Mouse (Mus musculus): ENCODE measurements around the gene Golt1a.

Gene Golt1a

DNA sequence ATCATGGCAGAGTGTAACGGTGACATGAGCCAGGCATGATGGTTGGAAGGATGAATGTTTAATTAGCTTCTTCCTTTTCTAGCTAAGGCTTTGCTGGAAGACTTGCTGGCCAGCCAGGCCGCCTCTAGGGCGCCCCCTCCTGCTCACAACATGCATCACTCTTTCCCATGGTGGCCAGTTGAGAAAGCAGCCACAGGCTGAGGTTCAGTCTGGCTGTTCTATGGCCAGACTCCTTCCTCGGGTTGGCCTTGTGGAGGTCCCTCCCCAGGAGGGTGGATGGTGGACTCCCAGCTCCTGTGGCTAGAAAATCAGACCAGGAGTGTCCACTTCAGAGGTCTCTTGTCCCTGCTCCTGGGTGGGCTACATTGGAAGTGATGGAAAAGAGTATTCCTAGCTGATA, 2.8 kb upstream of the Golt1a start:
- DNase-seq (ENCODE audit: low read depth, low spot score), result peak; percentile 70

DNA sequence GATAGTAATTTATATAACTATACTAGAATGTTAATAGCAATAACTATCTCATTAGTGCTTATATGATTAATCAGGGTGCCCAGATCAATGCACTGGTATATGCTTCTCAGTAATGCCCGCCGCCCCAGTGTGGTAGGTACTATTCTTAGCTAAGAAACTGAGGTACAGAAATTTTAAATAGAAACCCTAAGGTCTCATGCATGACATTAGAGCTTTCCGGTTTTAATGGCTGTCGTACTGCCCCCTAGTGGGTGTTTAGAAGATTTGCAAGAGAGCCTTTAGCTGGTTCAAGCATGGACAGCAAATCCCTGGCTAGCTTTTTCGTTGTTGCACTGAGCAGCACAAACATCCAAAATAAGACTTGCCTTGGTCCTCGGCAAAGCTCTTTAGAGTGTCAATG, 2.3 kb upstream of the Golt1a start:
- DNase-seq (ENCODE audit: low read depth, low spot score), result peak; percentile 84

DNA sequence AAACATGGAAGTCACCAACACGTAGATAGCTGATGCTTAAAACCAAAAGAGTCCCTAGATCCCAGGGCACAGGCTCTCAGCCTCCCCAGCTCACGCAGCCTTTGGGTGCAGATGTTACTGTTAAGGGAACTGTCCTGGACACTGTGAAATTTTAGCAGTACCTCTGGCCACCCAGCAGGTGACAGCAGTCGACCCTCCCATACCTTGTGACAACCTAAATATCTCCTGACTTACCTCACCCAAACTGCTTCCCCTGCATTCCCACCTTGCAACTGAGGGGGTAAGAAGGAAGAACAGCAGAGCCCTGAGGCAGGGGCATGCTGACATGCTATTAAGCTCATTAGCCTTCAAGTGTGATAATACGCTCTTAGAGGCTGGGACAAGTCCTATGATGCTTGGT, 1.6 kb downstream of the Golt1a start:
- peak; percentile 55 for DNase-seq (ENCODE audit: low read depth, low spot score)

DNA sequence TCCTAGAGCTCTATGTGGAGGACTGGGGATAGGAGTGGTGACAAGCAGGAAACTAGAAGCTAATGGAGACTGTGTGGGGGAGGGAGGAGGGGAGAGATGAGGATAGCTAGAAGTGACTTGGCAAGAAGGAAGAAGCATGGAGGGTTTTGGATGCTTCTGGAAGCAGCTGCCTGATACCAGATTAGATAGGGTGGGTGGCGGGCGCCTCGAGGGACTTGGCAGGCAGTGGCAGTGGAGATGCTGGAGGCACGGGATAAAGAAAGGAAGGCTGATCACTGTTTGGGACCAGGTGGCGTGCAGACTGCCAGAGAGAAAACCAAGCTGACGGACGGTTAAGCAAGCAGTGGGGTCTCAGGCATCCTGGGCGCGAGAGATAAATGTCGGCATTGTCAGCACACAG, 2.3 kb downstream of the Golt1a start:
- no peak for DNase-seq (ENCODE audit: low read depth, low spot score)

DNA sequence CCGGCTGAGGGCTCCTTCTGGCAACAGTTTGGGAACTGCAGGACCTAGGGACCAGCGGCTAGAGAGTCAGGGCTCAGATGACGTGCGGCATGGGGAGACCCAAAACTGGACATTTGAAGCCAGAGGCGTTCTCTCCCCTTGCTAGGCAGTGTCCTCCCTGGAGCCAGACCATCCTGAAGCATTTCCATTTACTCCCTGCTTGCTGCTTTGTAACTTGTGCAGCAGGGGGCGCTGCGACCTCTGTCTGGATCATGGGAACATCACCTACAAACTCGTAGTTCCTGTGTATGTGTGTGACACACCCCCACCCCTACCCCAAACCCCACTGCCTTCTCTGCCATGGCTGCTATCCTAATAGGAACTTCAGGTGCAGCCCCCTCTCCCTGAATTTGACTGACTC, 4.8 kb downstream of the Golt1a start:
- DNase-seq (ENCODE audit: low read depth, low spot score), result peak; percentile 80

DNA sequence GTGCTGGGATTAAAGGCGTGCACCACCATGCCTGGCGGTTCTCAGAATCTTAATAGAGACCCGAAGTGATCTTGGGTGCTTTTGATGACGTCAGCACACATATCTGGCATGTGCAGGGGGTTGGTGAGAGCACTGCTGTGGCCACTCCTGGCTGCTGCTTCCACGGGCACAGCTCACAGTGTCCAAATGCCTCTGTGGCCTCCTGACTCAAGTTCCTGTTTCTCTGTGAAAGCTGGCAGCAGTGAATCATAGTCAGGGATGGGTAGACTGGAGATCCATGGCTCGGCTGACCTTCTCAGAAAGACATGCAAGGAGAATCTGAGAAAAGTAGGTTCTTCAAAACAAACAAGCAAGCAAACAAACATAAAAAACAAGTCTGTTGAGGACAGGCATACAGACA, 6.2 kb downstream of the Golt1a start:
- no peak for DNase-seq (ENCODE audit: low read depth, low spot score)

DNA sequence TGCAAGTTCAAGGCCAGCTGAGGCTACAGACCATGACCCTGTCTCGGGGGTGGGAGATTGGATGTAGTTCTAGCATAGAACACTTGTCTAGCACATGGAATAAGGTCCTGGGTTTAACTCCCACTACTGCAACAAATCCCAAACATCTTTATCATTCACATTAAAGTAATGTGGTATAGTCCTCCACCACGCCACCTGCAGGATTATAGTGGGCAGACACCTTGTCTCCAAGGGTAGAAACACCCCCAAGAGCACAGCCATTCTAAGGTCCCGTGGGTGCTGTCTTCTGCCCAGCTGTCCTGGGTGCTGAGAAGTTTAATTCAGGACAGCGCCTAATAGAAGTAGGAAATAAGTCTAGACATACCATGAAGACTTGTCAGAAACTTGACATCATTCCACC, 7.0 kb downstream of the Golt1a start:
- no peak for DNase-seq (ENCODE audit: low read depth, low spot score)

DNA sequence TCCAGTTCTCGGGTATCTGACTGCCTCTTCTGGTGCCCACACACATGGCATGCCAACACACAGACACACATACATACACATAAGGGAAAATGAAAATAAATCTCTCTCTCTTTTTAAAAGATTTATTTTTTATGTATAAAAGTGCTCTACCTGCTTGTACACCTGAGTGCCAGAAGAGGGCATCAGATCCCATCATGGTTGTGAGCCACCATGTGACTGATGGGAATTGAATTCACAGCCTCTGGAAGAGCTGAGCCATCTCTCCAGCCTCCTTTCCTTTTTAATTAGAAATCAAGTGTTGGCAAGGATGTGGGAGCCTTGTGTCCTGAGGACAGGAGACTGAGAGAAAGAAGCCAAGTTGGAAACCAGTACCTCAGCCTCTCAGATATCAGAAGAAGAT, 7.5 kb downstream of the Golt1a start:
- peak; percentile 55 for DNase-seq (ENCODE audit: low read depth, low spot score)

DNA sequence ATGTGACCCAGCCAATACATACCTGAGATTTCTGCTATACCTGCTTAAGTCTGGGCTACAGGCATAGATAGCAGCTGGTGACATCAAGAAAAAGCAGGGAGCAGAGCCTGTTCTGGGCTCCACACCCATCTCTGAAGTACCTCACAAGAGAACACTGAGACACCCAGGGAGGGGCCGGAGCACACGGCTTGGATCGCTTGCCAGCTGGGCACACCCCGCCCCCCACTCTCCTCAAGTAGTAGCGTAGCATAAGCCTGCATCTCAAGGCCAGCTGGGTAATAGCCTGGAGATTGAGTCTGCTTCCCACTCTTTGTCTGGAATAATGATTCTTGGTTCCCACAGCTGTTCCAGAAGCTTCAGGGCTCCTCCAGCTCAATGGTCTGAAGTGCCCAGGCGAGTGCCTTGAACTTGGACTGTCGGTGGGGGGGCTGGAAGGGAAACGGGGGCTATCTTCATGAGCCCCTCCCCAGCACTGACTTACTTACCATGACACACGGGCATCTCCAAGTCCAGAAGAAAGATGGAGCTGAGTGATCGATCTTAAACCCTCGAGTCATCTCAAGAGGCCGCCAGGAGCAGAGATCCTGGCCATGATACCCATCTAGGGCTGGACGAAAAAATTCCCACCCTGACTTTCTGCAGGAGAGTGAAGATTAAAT, 11.8 kb downstream of the Golt1a start, which contains the start of gene Kiss1:
Kiss1 (plus strand) TSS at position 609 of the 659 bp plus-strand sequence.
- DNase-seq (ENCODE audit: low read depth, low spot score), result no peak

DNA sequence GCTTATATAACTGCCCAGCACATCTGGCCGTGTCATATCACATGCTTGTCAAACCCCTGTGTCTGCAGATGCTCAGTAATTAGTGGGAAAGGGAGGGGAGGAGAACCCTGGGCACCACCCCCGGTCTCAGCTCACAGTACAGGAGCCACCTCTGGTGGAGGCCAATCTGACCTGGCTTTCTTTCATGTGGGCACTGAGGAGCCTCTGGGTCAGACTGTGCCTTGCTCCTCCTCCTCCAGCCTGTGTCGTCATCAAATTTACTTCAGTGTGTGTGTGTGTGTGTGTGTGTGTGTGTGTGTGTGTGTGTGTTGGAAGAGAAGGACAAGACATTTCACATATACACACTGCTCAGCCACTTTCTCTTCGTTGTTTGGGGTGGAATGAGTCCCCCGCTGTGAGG, 13.7 kb downstream of the Golt1a start:
- DNase-seq (ENCODE audit: low read depth, low spot score), result no peak

DNA sequence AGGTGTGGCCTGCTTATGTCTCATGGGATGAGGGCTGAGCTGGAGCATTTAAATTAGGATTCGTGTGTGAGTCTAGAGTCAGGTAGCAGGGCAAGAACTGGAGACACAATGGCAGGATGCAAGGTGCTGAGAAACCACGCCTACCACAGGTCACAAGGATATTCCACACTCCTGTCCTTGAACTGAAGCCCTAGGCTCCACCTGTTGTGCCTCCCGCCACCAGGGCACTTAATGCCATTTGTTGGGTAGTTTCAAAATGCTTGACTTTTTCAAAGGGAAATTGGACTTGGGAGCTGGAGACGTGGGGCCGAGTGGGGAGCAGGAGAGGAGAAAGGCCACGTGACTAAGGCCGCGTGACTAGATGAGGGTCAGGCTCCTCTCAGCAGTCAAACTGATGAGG, 16.4 kb downstream of the Golt1a start:
- DNase-seq (ENCODE audit: low read depth, low spot score), result peak; percentile 54

DNA sequence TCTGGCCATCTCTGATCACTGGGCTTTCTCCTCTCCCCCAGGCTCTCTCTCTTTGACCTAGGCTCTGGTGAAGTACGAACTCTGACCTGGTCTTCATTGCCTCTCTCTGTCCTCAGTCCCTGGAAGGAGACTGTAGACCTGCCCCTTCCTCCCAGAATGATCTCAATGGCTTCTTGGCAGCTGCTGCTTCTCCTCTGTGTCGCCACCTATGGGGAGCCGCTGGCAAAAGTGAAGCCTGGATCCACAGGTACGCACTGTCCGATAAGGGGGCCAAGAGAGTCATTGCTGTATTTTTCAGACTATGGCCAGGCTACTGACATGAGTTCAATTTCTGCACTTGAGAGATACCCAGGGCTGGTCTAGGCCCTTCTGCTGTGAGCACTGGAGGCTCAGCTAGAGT, 17.5 kb downstream of the Golt1a start:
- no peak for DNase-seq (ENCODE audit: low read depth, low spot score)

DNA sequence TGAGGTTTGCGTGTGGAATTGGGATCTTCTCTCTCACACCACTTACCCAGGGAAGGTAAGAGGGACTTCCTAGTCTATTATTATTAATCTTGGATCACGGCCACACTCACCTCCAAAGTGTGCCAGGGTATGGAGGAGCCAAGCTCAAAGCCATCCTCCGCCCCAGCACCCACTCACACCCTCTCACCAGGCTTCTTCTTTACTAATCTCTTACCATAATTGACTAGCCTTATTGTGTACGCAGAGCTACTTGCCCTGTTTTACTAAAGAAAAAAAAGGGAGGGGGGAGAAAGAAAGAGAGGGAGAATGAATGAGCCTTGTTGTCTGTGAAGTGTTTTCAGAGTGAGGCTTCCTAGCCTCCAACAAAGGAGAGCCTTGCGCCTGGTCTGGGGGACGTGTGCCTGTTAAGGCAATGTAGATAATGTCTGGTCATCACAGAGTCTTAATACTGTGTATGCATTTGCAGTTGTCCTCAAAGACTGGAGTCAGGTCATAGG, 18.7 kb downstream of the Golt1a start:
- DNase-seq (ENCODE audit: low read depth, low spot score), result no peak

DNA sequence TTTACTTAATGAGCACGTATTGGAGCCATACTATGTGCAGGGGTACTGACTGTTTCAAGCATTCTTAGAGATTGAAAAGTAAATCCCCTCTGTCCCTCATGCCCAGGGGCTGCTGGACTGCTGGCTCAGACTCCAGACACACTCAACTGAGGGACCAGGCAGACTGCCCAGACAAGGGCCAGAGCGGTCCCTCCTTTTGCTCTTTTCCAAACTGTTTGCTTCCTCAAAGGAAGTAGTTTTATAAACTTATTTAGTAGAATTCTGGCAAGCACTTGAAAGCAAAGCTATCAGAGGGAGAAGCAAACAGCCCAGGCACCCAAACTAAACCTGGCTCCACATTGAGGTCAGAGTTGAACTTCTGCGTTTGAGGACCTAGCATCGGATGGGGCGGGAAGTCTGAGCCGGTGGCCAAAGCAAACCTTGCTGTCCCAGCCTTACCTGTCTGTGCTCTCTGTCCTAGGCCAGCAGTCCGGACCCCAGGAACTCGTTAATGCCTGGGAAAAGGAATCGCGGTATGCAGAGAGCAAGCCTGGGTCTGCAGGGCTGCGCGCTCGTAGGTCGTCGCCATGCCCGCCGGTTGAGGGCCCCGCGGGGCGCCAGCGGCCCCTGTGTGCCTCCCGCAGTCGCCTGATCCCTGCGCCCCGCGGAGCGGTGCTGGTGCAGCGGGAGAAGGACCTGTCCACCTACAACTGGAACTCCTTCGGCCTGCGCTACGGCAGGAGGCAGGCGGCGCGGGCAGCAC, 19.5 kb downstream of the Golt1a start:
- DNase-seq (ENCODE audit: low read depth, low spot score), result no peak

DNA sequence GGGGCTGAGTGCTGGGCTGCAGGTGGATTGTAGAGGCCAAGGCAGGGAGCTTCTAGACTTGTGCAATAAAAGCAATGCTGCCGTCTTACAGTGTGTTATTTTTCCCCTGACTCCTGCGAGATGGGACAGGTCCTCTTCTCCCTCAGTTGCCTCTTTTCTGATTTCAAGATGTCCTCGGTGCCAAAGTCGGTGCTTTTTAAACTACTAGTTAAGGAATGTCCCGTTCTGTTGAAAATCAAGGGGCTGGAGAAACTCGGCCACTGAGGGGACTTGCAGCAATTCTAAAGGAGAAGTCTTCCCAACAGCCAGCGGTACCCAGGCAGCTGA, 20.0 kb downstream of the Golt1a start:
- DNase-seq (ENCODE audit: low read depth, low spot score), result no peak

DNA sequence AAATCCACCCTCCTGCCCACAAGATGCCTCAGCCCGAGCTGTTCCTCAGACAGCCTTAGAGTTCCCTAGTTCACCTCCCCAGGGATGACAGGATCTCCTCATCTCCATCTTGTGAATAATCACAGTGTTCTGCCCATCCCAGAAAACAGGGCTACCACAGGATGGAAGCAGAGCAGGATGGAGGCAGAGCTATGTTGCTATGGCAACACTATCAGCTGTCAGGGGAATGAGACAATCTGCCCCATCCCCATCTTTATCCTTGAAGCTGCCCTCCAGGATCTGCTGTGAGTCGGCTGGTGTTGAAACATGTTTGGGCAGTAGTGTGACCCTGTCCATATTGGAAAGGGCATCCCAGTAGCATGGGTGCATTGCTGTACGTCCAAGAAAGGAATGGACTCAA, 21.5 kb downstream of the Golt1a start:
- peak; percentile 51 for DNase-seq (ENCODE audit: low read depth, low spot score)

DNA sequence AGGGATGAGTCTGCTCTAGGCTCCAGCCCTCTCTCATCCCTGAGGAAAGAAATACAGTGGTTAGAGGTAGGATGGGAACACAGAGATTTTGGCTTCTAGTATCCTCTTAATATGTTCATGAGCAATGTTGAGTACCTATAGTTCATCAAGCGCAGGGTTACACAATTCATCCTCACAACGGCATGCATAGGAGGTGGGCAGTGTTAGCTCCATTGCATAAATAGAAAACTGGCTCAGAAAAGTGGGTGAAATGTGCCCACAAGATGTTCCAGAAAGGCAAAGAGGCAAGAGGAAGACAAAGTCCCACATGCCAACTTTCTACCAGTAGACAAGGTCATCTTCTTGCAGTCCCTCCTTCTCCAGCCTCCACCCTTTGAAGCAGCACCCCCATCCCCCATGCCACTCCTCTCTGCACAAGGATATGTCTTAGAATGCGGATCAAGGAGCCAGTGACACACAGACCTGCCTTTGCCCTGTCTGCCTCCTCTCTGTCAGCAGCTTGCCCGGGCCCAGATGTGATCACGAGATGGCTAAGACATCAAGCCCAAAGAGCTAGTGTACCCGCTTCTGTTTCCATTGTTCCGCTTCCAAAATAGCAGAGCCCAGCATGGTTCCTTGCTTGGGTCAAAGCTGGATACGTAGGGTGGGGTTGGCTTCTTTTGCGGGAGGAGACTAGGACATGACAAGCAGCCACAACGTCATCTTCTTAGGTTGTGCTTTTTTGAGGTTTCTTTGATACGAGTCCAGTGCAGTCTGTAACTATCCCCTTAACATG, 23.2 kb downstream of the Golt1a start:
- DNase-seq (ENCODE audit: low read depth, low spot score), result peak; percentile 68

DNA sequence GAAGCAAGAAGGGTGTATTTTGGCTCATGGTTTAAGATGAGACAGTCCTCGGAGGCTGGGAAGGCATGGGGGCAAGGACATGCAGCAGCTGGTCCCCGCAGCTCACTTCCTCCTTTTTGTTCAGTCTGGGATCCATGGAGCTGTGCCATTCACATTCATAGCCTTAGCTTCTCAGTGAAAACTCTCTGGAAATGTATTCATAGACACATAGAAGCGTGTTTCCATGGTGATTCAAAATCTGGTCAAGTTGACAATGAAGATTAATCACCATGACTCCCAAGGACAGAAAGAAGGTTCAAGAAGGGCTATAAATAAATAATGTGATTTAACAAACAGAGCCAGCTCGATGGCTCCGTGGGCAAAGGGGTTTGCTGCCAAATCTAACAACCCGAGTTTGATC, 24.3 kb downstream of the Golt1a start:
- peak; percentile 95 for DNase-seq (ENCODE audit: low read depth, low spot score)

DNA sequence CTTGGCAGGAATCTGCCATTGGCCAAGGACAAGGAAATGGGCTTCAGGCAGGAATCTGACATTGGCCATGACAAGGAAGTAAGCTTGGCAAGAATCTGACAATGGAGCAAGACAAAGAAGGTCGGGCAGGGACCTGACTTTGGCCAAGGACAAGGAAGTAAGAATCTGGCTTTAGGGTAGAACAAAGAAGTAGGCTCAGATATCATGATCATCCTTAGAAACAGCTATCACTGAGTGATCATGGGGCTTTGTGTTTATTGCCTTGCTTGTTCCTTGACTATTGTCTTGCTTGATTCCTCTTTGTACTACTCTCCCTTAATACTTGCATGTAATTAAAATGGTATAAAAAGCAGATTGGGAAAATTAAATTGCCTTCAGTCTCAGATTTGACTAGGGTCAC, 30.8 kb downstream of the Golt1a start:
- peak; percentile 76 for DNase-seq (ENCODE audit: low read depth, low spot score)

DNA sequence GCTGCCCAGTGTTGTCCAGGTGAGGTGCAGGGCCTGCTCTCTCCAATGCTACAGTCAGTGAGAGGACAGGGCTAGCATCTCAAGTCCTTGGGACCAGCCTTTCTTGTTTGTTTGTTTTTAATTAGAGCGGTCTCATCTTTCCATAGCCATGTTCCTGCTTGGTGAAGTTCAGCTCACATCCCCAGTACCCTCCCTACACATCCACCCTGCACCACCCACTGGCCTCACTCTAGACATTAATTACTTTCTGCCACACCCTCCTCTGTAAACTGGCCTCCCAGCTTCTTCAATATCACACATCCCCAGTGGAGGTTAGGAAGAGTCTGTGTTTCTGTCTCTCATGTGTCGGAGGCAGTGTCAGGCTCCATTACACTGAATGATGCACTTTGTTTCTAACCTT, 34.8 kb downstream of the Golt1a start:
- DNase-seq (ENCODE audit: low read depth, low spot score), result no peak

DNA sequence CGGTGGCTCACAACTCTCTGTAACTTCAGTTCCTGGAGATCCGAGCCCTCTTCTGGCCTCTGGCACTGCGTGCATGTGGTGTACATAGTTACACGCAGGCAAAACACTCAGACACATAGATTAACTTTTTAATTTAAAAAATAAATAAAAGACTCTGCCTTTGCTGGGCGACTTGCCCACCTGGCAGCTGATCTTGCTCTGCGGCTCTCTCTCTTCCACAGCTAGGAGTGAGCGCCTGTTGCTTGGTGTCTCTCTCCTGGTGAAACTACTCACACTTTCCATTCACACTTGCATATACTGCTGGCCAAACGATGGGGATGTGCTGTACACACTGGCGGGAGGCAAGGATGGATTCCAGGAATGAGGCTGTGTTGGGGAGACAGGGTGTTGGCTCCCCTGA, 36.9 kb downstream of the Golt1a start:
- DNase-seq (ENCODE audit: low read depth, low spot score), result no peak

DNA sequence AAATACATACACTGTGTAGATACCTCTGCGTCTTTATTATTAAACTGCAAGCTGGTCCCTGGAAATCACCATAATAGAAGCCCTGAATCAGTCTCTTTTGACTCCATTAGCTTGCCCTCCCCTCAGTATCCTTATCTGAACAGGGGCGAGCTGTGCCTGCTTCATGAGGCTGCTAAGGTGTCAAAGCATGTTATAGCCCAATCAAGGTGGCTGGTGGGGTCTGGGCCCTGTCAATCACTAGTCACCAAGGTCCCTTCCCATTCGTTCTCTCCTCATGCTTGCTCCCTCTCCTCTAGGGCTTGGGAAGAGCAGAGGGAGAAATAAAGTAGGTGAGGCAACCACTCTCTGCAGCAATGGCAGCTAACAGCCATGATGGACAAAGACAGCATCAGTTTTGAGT, 37.6 kb downstream of the Golt1a start:
- no peak for DNase-seq (ENCODE audit: low read depth, low spot score)
